Mouse (Mus musculus) intestine, postnatal 0 days (tissue): ENCODE measurements around the gene Pde10a. TPM values are rescaled to one million over a fixed set of nuclear protein-coding genes. Genes with fewer than 3 reads are reported as not detected.

Experiments
- ATAC-seq: fragments of 200-750 bp; cut with Nextera tagmentation; 2 replicates; pipeline ENCODE4 v1.8.0; 2017; ENCODE audit warnings: mild to moderate bottlenecking, moderate TSS enrichment, moderate library complexity
- H3K27ac ChIP-seq: fragments of 300-500 bp; sonication (generic); 2 replicates; pipeline ENCODE4 v1.5.1; 2014; ENCODE audit warnings: mild to moderate bottlenecking, low read depth, low read length, moderate library complexity
- H3K27me3 ChIP-seq: fragments of 300-500 bp; sonication (generic); replicated peaks from 2 replicates; pipeline ENCODE4 v1.6.1; 2014; ENCODE audit warnings: low read length, mixed read lengths; ENCODE audit not compliant: control insufficient read depth, insufficient read depth
- H3K36me3 ChIP-seq: fragments of 300-500 bp; sonication (generic); 2 replicates; pipeline ENCODE4 v1.6.1; 2014; ENCODE audit warnings: mild to moderate bottlenecking, moderate library complexity; ENCODE audit not compliant: control insufficient read depth, insufficient read depth
- H3K4me1 ChIP-seq: fragments of 300-500 bp; sonication (generic); replicated peaks from 2 replicates; pipeline ENCODE4 v1.6.1; 2014; ENCODE audit warnings: antibody characterized with exemption, low read length, mixed read lengths; ENCODE audit not compliant: control insufficient read depth, insufficient read depth
- H3K4me2 ChIP-seq: fragments of 300-500 bp; sonication (generic); replicated peaks from 2 replicates; pipeline ENCODE4 v1.6.1; 2014; ENCODE audit warnings: low read depth, mild to moderate bottlenecking, moderate library complexity
- H3K4me3 ChIP-seq: fragments of 300-500 bp; sonication (generic); 2 replicates; pipeline ENCODE4 v1.5.1; 2014; ENCODE audit warnings: low read depth, low read length
- H3K9ac ChIP-seq: fragments of 300-500 bp; sonication (generic); 2 replicates; pipeline ENCODE4 v1.6.1; 2014; ENCODE audit warnings: mild to moderate bottlenecking, low read depth, low read length
- H3K9me3 ChIP-seq: fragments of 300-500 bp; sonication (generic); 2 replicates; pipeline ENCODE4 v1.6.1; 2016; ENCODE audit warnings: mixed run types; ENCODE audit not compliant: control insufficient read depth
- CTCF ChIP-seq: sonication (generic); IDR thresholded peaks from 2 replicates; pipeline ENCODE4 v1.5.1; 2016; ENCODE audit warnings: low read depth, mild to moderate bottlenecking, control low read depth, antibody characterized with exemption, moderate library complexity
- WGBS: fragments of 180-500 bp; shearing (Covaris S2); extraction: QIAGEN DNeasy Blood & Tissue Kit; methylation state at CpG from one replicate; pipeline ENCODE4 v1.1.7; 2014; 5-methylcytosine and 5-hydroxymethylcytosine counted together
- polyA plus RNA-seq: library from polyadenylated mRNA; unstranded; fragments of >200 nt; fragmentation: Nextera tagmentation; extraction: Ambion mirVana; gene quantifications from 2 replicates; pipeline ENCODE4 v1.2.1, GENCODE M21; 2015

Pde10a gene
- polyA plus RNA-seq, 1 experiment from 2014 or later, result 0.47 TPM

DNA sequence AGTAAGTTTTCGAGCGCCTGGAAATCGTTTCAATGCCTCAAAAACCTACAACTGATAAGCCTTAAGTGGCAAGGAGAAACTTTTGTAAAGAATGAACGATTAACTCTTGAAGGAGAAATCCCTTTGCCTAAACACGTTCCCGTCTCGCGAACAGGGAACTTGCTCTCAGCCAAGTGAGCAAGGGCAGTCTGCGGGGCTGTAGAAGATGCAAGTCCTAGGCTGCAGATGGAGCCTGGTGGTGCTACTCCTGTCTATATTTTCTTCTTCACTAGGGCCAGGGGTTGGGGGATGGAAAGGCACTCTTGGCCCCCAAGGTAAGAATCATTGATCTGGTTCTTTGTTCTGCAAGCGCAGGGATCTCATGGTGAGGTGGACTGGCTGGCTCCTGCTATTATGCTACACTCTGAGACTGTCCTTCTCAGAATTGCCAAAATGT, 274.1 kb downstream of the Pde10a start:
- TF ChIP-seq CTCF, result no peak
- Histone ChIP-seq H3K9me3 (no peaks in the 10 kb centered on the region), H3K36me3 (no peaks in the 10 kb centered on the region), H3K4me2 (no peak overlapping the region), H3K4me1 (no peaks in the 10 kb centered on the region), H3K4me3 (no peak overlapping the region), H3K9ac (no peak overlapping the region), H3K27me3 (peaks cover 69% of the 10 kb centered on the region), H3K27ac (no peak overlapping the region)
- WGBS, result 5% methylated on average over 10 of the region's 10 CpGs
- ATAC-seq, result no peak

DNA sequence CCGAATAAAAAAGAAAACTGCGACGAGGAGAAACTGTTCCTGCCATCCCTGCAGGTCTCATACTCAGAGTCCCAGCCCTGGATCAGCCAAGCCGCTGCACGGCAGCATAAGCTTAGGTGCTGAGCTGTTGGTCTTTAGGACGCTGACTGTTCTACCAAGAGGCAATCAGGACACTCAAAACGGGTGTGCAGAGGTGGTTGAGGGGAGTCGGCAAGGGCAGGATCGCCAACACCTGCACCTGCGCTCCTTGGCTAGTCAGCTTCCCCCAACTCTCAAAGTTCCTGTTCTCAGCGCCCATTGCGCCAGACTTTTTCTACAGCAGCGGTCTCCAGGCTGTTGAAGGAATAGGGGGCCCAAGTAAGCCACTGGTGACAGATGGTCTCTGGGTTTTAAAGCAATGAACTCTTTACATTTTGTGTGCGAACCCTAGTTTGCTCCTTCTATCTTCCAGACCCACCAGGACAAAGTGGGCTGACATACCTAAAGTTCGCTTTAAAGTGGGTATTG, 274.8 kb downstream of the Pde10a start:
- Histone ChIP-seq H3K27ac (no peak overlapping the region), H3K4me2 (no peak overlapping the region), H3K4me1 (no peaks in the 10 kb centered on the region), H3K36me3 (no peaks in the 10 kb centered on the region), H3K27me3 (peaks cover 69% of the 10 kb centered on the region), H3K9ac (no peak overlapping the region), H3K4me3 (peak overlapping the region; percentile 62; the same call in 1 of the 2 replicates), H3K9me3 (no peaks in the 10 kb centered on the region)
- no peak for TF ChIP-seq CTCF
- no peak for ATAC-seq
- 3% methylated on average over 15 of the region's 15 CpGs for WGBS

DNA sequence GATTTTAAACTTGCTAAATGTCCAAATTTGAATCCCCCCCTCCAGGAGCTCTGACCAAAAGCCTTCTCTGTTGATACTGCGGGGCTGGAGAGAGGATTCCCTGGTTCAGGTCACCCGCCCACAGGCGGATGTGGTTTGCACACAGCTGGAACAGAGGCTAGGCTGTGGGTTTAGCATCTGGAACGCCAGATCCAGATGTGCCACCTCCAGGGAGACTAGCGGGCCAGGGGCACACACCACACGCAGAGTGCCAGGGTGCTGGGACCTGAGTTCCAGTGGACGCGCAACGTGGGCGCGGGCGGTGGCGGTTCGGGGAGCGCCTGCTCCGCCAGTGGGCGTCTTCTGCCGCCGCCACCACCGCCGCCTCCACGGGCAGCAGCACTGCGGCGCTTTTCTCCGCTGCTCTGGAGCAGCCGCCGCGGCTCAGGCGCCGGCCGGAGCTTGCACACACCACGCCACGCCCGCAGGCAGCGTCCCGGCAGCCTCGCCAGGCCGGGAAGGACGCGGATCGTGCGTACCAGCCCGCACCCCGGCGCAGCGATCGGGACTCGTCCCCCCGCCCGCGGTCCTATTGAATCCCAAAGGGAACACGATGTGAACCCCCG, 275.4 kb downstream of the Pde10a start:
- peak; percentile 50; the same call in 1 of the 2 replicates for ATAC-seq
- TF ChIP-seq CTCF, result peak; percentile 22; the same call in 1 of the 2 replicates
- no peaks in the 10 kb centered on the region for H3K36me3 ChIP-seq
- no peaks in the 10 kb centered on the region for H3K9me3 ChIP-seq
- under 1% methylated on average over 52 of the region's 53 CpGs for WGBS
- H3K27ac ChIP-seq, result no peak overlapping the region
- peak overlapping the region; percentile 94 for H3K4me2 ChIP-seq
- H3K27me3 ChIP-seq, result peaks cover 69% of the 10 kb centered on the region
- no peaks in the 10 kb centered on the region for H3K4me1 ChIP-seq
- H3K9ac ChIP-seq, result peak overlapping the region; percentile 37
- peak overlapping the region; percentile 62 for H3K4me3 ChIP-seq

DNA sequence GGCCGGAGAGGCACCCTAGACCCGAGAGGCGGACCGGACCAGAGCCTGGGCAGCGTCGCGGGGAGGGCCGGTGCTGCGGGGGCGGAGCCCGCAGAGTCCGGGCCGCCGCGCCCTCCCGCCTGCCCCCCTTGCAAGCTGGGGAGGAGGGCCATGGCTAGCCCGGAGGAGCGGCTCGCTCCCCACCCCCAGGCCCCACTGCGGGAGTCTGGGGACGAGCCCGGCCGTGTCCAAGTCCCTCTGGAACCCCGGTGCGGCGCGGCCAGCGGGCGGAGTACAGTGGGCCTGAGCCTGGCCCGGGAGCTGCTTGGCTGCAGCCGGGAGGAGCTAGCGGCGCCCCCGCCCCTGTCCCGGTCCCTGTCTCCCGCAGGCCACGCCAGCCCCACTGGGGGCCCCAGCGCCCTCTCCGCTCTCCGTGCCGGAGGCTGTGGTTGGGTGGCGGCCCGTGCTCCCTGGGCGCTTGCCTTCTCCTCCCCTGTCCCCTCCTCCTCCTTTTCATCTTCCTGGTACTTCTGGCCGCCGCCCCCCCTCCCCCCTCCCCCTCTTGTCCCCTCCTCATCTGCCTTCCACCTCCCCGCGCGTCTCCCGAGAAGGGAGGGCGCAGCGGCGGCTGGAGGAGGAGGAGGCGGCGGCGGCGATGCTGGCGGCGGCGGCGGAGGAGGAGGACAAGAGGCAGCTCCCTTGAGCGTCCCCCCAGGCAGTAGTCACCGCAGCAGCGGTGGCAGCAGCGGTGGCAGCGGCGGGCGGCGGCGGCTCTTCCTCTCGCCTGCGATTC, 276.1 kb downstream of the Pde10a start:
- no peak for TF ChIP-seq CTCF
- Histone ChIP-seq H3K9me3 (no peaks in the 10 kb centered on the region), H3K27me3 (peaks cover 69% of the 10 kb centered on the region), H3K4me1 (no peaks in the 10 kb centered on the region), H3K4me3 (peak overlapping the region; percentile 62), H3K36me3 (no peaks in the 10 kb centered on the region), H3K27ac (no peak overlapping the region), H3K4me2 (peak overlapping the region; percentile 94), H3K9ac (peak overlapping the region; percentile 37)
- ATAC-seq, result peak; percentile 45
- WGBS, result under 1% methylated on average over 35 of the region's 72 CpGs

DNA sequence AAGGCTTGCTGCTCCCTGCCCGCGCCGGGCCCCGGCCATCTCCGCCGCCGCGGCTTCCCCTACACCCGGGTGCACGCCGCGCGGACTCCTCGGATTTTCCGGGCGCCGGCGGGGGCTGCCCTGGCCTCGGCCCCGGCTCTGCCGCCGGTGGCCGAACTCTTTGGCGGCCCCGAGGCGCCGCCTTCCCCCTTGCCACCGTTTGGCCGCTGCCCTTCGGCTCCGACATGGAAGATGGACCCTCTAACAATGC, 276.6 kb downstream of the Pde10a start:
- Histone ChIP-seq H3K36me3 (no peaks in the 10 kb centered on the region), H3K9ac (peak overlapping the region; percentile 37), H3K27ac (no peak overlapping the region), H3K27me3 (peaks cover 70% of the 10 kb centered on the region), H3K9me3 (no peaks in the 10 kb centered on the region), H3K4me3 (peak overlapping the region; percentile 62), H3K4me1 (no peaks in the 10 kb centered on the region), H3K4me2 (peak overlapping the region; percentile 94)
- under 1% methylated on average over 31 of the region's 31 CpGs for WGBS
- no peak for TF ChIP-seq CTCF
- no peak for ATAC-seq

DNA sequence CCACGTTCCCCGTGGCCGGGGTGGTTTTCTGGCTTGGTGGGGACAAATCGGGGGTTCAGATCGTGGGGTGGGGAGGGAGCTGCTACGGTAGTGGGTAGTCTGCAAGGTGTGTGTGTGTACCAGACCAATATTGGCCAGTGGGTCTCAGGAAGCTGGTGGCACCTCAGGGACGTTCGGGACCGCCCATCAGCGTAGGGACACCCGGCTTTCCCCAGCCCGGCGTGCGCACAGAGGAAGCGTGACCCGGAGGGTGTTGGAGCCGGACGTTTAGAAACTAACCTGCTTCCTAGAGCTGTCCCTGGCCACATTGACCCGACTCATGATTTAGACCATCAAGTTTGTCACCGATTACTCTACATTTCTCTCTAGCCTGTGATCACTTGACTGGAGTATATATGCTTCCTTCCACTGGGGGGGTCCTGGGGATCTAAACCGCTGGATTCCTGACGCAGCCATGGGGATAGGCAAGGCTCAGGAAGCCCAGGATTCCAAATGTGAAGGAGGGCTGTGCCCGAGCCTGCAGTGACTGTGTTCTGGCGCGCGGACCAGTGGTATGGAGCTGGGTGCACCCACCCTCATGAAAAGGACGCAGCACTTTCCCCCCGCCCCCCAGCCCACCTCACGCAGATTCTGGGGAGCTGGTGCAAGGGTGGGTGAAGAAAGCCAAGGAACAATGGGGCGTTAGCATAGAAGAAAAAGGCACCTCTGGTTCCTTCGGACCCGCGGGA, 277.2 kb downstream of the Pde10a start:
- H3K9ac ChIP-seq, result no peak overlapping the region
- H3K27me3 ChIP-seq, result peaks cover 69% of the 10 kb centered on the region
- H3K4me1 ChIP-seq, result no peaks in the 10 kb centered on the region
- H3K4me3 ChIP-seq, result peak overlapping the region; percentile 62
- no peaks in the 10 kb centered on the region for H3K9me3 ChIP-seq
- no peaks in the 10 kb centered on the region for H3K36me3 ChIP-seq
- TF ChIP-seq CTCF, result no peak
- no peak overlapping the region for H3K27ac ChIP-seq
- ATAC-seq, result no peak
- peak overlapping the region; percentile 94 for H3K4me2 ChIP-seq
- under 1% methylated on average over 33 of the region's 33 CpGs for WGBS
